Mouse (Mus musculus) right cerebral cortex, postnatal 25 days (tissue): ENCODE results near the gene Bmyc.
"Not testable (repeated sequence)": the region's sequence is repeated elsewhere in the genome, so short reads cannot be mapped to it uniquely, and the experiment has no call there.

Experiments
- DNase-seq: peaks from one replicate; pipeline ENCODE4 v3.0.0; 2022

Bmyc gene

DNA sequence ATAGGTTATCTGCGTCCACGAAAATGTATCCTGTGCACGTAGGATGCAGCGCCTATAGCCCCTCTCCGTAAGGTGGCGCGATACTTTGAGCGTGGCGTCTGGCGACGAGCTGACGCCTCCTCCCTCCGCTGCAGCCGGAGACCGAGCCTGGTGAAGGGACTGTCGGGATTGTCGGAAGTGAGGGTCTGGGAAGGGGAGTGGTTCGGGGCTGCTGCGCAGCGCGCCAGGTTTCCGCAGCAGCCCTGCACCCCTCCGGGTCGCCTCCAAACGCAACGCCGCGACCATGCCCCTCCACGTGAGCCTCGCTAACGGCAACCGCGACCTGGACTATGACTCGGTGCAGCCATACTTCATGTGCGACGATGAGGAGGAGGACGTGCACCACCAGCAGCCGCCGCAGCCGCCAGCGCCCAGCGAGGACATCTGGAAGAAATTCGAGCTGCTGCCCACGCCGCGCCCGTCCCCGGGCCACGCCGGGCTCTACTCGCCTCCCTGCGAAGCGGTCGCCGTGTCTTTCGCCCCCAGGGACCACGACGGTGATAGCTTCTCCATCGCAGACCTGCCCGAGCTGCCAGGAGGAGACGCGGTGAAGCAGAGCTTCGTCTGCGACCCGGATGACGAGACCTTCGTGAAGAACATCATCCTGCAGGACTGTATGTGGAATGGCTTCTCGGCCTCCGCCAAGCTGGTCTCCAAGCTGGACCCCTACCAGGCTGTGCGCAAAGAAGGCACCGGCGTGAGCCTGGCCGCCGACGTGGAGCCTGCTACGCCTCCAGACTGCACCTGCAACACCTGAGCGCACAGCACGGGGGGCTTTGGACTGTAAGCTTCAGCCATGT, at the start of gene Bmyc:
TSS of gene Bmyc (plus strand) at position 97 of the 839 bp plus-strand sequence.
- peak; percentile 92 for DNase-seq

DNA sequence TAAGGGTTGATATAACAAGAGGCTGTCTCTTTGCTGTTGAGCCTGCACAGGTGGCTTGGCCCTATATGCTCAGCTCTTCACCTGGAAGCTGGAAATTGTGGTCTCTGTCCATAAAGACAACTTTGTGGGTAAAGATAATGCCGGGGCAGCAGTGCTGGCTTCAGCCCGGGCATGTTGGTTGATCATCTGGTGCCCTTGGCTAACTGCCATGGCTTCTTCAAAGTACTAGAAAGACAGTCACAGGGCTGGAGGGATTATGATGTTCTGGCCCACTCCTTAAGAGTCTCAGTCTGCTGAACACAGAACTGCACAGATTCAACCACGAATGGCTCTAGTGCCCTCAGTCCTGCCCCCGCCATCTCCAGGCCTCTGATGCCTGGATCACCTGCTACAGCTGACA, 49.3 kb upstream of the Bmyc start:
- DNase-seq = no peak

GRCm38 (mm10) chr2:25657652-25658051, 48.9 kb upstream of the Bmyc start, which contains the start of gene Lcn5:
Gene Lcn5 (plus strand): TSS chr2:25657952.
- no peak for DNase-seq

GRCm38 (mm10) chr2:25660279-25660678, 46.3 kb upstream of the Bmyc start:
- no peak for DNase-seq

GRCm38 (mm10) chr2:25661245-25661970, 45.1 kb upstream of the Bmyc start:
- DNase-seq = no peak

GRCm38 (mm10) chr2:25663511-25663910, 43.0 kb upstream of the Bmyc start:
- DNase-seq = no peak

DNA sequence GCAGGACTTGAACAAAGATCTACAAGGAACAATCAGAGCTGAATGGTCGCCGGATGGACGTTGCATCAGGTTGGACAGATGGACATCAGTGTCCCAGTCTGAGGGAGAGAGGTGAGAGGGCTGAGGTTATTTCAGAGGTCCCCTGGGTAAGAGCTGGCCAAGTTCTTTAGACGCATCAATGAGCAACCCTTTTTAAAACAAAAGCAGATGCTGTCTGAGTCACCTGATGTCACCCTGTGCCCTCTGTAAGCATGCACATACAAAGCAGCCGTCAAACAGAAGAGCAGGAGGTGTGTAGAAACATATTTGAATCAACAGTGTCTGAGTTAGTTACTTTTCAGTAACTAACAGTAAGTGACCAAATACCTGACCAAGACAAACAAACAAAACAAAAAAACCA, 42.4 kb upstream of the Bmyc start:
- no peak for DNase-seq

- no peak for DNase-seq
Observed at GRCm38 (mm10) chr2:25666516-25666915, 40.0 kb upstream of the Bmyc start.

- no peak for DNase-seq
Observed at GRCm38 (mm10) chr2:25676486-25676885, 30.1 kb upstream of the Bmyc start, which contains the start of gene Lcn6. Gene Lcn6 (plus strand): TSS chr2:25676786.

DNA sequence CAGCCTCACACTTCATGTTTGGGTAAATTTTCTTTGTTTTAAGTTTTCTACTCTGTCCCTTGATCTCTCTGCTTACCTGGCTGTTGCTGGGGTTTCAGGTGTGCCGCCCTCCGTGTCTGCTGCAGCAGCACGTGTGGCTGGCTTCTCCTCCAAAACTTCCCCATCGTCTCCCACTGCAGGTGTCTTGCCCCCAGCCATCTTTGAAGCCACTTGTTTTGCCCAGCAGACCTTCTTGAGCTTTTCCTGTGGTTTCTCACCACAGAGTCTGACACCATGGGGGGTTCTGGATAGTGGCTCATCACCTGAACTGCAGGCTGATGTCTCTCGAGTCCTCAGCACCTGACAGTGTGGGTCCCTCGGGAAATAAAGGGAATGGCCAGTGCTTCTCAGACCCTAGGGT, 27.0 kb upstream of the Bmyc start:
- DNase-seq = no peak

- no peak for DNase-seq
Observed at GRCm38 (mm10) chr2:25682426-25682825, 24.1 kb upstream of the Bmyc start, which contains the start of gene Lcn10. Gene Lcn10 (plus strand): TSS chr2:25682726.

DNA sequence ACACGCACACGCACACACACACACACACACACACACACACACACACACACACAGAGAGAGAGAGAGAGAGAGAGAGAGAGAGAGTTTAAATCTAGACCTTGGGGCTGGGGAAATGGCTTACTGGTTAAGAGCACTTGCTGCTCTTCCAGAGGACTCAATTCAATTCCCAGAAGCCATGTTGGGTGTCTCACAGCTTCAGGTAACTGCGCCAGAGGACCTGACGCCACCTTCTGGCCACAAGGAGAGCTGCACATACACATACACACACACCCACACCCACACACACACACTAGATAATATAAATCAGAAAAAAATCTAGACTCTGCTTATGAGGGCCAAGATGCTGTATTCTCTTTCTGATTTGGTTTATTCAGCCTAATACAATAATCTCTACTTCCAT, 19.6 kb upstream of the Bmyc start:
- no peak for DNase-seq

- peak; percentile 25 for DNase-seq
Observed at GRCm38 (mm10) chr2:25694605-25695004, 11.9 kb upstream of the Bmyc start.

GRCm38 (mm10) chr2:25696951-25697350, 9.6 kb upstream of the Bmyc start:
- no peak for DNase-seq

DNA sequence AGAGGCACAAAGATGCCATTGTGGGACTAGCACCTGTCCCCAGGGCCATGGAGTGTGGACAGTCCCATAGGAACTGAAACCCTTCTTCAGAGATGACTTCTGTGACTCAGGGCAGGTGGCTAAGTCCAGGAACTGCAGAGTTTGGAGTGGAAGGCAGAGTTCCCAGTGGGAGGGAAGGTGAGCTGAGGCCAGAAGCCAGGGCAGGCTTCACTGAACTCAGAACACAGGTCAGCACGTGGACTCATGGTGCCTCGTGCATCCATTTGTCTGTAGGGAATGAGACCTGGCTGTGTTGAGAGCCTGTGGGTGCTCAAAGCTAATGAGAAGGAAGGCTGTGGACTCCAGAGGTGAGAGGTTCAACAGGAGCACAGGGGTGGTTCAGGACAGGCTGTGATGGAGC, 7.8 kb upstream of the Bmyc start:
- no peak for DNase-seq

DNA sequence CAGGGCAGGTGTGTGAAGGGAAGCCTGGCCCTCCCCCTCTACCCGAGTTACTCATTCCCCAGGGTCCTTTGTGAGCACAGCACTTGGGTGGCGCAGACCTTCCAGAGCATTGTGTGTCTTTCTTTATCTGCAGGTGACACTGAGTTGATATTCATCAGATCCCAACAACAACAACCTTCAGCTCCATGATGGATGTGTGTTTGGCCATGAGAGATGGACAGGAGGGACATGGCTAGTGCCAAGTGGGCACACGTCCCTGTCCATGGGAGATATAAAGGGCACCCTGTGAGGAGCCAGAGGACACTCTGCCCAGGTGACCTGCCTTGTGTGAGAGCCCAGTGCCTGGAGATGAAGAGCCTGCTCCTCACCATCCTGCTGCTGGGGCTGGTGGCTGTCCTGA, 6.8 kb upstream of the Bmyc start, which contains the start of gene Obp2a:
TSS of gene Obp2a (plus strand) at position 301 of the 400 bp plus-strand sequence.
- not testable (repeated sequence) for DNase-seq

- no peak for DNase-seq
Observed at GRCm38 (mm10) chr2:25701001-25701400, 5.5 kb upstream of the Bmyc start.

DNA sequence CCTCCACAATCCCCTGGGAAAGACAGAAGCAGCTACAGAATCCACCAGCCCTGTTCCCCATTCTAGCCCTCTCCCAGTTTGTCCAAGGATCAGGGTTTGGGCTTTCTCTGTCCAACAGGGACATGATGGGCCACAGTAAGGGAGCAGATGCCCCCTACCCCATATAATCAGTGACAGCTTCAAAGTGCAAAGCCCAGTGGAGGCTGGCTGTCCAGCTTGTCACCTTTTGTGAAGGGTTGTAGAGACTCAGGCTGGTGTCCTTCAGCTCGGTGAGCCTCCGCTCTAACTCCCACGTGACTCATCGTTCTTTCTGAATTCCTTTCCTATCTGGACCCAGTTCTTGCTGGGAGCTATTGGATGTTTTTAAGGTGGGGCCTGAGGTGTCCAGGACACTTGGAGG, 2.8 kb upstream of the Bmyc start:
- no peak for DNase-seq

DNA sequence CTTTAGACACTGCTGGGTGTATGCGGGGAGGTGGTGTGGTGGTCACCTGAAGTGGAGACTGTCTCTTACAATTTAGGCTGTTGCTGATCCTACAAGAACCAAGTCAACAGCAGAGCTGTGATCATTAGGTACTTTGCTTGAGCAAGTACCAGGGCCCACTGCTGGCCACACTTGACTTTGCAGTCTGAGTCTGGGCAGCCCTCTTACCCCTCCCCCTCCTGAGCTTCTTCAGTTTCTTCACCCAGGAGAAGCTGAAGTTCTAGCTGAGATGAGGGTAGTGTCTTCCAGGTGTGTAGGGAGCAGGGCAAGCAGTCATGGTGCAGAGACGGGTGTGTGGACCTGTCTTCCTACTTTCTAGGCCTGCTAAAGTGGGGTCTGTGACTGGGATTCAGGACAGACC, 1.6 kb downstream of the Bmyc start:
- no peak for DNase-seq

- DNase-seq = not testable (repeated sequence)
Observed at GRCm38 (mm10) chr2:25709056-25709455, 2.5 kb downstream of the Bmyc start.

- not testable (repeated sequence) for DNase-seq
Observed at GRCm38 (mm10) chr2:25709791-25710190, 3.3 kb downstream of the Bmyc start.

DNA sequence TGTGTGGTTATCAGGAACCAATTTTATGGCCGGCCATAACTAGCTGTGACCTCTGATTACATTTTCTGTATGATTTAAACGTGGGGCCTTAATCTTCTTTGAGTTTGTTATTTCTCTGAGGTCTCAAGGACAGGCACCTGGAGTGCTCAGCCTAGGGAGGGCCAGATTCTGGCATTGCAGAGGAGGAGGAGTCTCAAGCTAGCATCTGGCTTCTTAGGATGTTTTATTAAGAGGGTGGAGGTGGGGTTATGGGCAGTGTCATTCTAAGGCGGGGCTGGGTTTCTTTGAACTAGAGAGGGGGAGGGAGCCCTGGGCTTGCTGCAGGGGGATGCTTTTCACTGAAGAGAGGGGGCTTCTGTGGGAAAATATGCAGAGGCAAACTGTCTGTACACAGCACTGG, 5.1 kb downstream of the Bmyc start:
- not testable (repeated sequence) for DNase-seq

DNA sequence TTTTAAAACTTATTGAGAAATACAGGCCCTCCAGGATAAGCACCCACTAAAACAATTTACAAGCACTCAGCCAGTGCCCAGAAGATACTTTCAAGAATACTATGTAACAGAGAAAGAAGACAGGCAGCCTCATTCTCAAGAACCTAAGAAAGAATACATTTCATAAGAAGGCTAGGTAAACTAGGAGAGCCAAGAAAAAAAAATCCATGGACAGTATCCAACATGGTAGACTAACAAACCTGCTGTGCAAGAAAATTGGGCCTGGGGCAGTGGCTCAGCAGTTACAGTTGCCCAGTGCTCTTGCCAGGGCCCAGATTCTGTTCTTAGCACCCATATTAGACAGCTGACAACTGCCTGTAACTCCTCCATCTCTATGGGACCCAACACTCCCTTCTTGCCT, 10.7 kb downstream of the Bmyc start:
- DNase-seq = no peak
